Mouse (Mus musculus) inflammation-experienced regulatory T-cells, adult 6 months (primary cell): ENCODE results near the gene Mfsd12. TPM values are rescaled to one million over a fixed set of nuclear protein-coding genes. Genes with fewer than 3 reads are reported as not detected.

Experiments
- ATAC-seq: one replicate; pipeline ENCODE4 v1.8.0; 2017
- polyA plus RNA-seq, 3 experiments: library from polyadenylated mRNA; unstranded; fragments of 100-300 nt; shearing (Covaris generic); gene quantifications; one replicate each; pipeline ENCODE4 v1.2.1; 2017

The Mfsd12 gene
- polyA plus RNA-seq, 3 experiments from 2014 or later, result 1.6 to 2.1 (median 1.9) TPM

DNA sequence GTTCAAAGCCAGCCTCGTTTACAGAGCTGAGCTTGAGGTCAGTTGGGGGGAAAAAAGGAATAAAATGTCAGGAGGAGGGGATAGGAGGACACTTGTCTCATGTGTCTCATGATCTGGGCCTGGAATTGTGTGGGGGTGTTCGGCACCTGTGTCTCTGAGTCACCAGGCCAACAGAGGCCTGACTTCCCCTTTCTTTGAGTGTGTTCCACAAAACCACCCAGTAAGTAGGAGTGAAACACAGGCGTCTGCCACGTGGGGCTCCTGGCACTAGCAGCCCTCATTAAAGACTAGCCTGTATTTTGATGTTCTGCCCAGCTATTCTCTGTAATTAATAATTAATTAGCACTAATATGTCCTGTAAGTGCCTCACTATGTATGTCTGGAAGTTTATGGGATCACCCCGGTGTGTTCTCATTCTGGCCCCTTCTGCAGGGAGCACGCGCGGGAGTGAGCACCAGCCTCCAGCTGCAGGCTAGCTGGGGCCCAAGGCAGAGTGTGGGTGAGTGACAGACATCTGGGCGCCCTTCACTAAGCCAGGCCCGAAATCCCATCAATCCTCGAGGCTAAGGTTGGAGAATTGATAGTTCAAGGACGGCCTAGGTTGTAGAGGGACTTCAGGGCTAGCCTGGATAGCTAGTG, 820 bp upstream of the Mfsd12 start:
- ATAC-seq, result no peak

- ATAC-seq, result no peak
Observed at GRCm38 (mm10) chr10:81358209-81358608, 918 bp downstream of the Mfsd12 start.

GRCm38 (mm10) chr10:81358841-81359240, 1.6 kb downstream of the Mfsd12 start:
- no peak for ATAC-seq

GRCm38 (mm10) chr10:81360721-81361120, 3.4 kb downstream of the Mfsd12 start:
- no peak for ATAC-seq

GRCm38 (mm10) chr10:81362336-81362949, 5.2 kb downstream of the Mfsd12 start:
- ATAC-seq, result no peak

DNA sequence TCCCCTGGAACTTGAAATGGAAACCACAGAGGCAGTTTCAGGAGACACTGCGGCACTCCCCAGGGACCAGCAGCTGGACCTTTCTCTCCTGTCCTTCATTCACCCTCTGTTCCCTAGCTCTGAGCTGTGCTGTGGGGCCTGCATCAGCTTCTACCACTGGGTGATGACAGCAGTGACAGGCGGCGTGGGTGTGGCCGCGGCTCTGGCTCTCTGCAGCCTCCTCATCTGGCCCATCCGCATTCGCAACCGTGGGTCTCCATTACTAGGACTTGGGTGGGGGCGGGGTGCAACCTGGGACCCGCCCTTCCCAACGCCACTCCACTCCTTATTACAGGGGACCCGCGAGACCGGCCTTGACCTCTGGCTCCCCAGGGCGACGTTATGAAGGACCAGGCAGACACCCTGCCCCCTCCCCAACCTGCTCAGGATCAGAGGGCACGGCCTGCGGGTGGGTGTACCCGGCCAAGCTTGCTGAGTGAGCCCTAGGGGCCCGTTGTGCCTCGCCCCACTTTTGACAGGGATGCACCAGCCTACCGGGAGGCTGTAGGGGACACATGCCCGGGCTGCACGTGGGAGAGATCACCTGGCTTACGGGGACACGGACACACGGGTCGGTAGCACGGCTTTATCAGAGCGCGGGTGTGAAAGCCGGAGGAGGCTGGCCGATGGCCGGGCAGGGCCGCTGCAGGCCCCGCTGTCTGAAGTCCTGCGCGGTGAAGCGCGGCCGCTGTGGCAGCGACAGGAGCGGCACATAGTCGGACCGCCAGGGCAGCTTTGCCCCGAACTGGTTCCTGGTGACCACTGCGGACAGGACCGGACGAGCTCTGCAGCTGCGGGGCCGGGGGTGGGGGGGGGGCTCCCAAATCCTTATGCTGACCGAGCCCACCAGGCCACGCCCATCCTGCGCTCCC, 6.4 kb downstream of the Mfsd12 start:
- ATAC-seq, result no peak

- no peak for ATAC-seq
Observed at GRCm38 (mm10) chr10:81364666-81365065, 7.4 kb downstream of the Mfsd12 start.

- ATAC-seq, result no peak
Observed at GRCm38 (mm10) chr10:81365073-81365472, 7.8 kb downstream of the Mfsd12 start.

DNA sequence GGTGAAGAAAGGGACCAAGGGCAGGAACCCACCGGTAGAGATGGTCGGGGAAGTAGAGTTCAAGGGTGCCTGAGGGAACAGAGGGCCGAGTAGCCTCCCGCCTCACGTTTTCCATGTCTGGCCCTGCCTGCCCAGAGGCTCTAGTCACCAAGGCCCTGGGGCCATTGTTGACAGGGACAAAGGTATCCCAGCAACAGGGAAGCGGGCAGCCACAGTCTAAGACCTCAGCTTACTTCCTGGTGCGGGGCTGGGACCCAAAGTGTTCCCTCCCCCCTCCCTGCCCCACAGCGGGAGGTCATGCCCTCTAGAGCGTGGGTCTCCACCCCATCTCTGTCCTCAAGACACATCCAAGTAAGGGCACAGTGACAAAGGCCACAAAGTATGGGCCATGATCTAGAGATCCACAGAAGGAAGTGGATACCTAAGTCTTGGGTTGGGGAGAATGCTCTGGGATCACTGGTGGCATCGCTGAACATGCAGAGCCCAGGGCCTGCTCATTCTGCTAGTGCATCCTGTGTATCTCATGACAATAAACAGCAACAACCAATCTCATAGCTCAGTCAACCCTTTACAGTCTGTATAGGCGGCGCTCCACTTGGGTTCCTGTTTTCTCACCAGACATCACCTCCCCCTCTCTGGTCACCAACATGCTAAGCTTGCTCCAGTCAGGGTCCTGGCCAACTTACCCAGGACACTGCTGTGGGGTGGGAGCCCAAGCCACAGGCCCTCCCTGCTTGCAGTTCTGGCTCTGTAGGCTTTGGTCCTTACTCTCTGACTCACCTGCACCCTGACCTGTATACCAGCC, 8.6 kb downstream of the Mfsd12 start, which contains the start of gene 4930404N11Rik:
Gene 4930404N11Rik, minus strand, starts transcription at position 145 of the 805 bp plus-strand sequence.
- no peak for ATAC-seq

GRCm38 (mm10) chr10:81366477-81367206, 9.4 kb downstream of the Mfsd12 start:
- ATAC-seq, result no peak

DNA sequence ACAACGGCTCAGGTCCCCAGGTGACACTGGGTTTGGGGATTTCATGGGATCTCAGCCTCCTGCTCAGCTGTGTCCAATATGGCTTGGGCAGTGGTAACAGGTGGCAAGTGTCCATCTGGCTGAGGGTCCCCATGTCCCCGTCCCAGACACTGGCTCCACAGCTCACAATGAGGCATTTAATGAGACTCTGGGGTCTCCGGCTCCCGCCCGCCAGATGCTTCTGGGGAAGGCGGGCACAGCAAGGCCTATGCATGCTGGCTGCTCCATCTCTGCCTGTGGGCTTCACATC, 9.9 kb downstream of the Mfsd12 start:
- ATAC-seq, result no peak

DNA sequence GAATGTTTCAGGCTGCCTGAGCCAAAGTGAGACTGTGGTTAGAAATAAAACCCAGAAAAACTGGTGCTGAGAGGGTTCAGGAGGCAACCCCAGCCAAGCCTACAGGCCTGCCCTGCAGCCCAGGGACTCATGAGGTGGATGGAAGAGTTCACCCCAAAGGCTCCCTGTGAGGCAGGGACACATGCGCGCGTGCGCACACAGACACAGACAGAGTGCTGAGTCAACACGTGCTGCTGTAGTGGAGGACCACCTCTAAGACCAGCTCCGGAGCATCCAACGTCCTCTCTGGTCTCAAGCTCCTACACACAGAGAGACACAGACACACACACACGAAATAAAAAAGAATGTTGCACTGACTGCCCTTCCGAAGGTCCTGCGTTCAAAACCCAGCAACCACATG, 18.0 kb downstream of the Mfsd12 start:
- no peak for ATAC-seq

DNA sequence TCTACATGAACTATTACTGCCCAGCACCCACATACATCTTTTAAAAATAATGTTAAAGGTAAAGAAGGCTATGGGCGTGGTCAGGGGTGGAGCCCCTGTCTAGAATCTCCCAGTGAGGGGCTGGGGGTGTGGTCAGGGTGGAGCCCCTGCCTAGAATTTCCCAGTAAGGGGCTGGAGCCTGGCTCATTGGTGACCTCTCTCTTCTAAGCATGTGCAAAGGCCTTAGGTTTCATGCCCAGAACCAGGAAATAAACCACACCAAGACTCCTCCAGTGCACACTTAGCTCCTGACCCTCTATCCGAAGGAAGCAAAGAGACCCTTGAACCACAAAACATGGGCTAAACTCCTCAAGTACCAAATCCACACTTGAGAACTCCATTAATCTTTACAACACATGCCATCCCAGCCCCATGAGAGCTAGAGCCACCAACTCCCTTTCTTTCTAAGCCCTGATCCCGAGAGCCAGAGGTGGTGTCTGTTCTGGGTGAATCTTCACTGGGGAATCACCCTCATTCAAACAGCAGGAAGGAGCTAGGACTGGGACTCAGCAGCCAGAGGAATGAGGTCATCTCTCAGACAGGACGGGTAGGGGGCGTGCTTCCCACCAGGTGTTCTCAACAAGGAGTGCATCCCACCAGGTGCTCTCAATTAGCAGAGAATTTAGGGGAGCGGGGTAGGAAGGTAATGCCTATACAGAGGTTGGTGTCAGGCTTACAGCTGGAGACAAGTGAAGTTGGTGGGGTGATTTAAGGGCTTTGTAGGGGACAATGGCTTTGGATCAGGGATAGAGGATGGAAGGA, 19.5 kb downstream of the Mfsd12 start:
- no peak for ATAC-seq

DNA sequence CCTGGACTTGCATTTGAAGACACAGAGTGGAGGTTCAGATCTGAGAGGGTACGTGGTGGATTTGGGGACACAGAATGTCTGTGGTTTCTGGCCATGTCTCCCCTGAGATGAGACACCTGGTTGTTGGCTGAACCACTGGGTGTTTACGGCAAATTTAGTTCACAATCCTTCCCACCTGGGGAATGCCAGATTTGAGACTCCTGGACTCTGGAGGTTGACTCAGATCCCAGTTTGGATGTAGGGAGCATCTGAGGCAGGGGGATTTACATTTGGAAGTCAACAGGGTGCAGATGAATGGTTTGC, 20.0 kb downstream of the Mfsd12 start:
- no peak for ATAC-seq

GRCm38 (mm10) chr10:81377793-81378552, 20.7 kb downstream of the Mfsd12 start, which contains the start of gene Fzr1:
Gene Fzr1 (minus strand): TSS chr10:81378516.
- no peak for ATAC-seq

GRCm38 (mm10) chr10:81378553-81379182, 21.4 kb downstream of the Mfsd12 start:
- peak; percentile 93 for ATAC-seq

DNA sequence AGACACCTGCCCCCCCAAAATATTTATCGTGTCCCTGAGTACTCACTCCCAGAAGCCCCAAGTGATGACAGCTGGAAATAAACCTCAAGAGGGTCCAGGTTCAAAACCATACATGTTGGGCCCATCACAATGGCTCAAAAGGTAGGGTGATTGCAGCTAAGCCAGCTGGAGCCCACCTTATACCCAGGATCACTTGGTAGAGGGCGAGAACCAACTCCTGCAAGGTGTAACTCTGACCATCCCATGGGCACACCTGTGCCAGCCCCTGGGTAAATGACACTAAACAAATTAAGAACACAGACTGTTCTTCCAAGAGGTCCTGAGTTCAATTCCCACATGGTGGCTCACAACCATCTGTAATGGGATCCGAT, 21.9 kb downstream of the Mfsd12 start:
- no peak for ATAC-seq

DNA sequence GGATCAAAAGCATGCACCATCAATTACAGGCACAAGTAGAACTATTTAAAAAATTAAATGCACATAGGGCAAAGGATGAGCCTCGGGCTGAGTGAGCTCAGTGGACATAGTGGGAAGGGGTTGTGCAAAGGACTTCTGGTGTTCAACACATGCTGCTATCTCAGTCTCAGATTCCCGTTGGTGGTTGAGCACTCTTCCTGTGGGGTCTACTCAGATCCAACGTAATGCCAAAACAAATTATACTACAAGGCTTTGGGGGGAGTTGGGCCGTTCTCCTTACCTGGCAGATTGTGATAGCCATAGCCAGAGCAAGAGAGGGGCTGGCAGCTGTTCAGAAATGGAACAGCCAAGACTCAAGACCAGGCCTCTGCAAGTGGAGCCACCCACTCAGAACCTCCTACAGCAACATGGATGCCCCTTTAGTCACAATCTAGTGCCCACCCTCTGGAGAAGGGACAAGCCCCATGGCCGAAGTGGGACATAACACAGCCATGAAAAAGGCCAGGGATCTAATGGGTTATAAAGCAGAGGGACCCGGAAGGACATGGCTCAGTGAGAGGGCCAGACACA, 22.6 kb downstream of the Mfsd12 start:
- ATAC-seq, result no peak

- ATAC-seq, result no peak
Observed at GRCm38 (mm10) chr10:81382039-81382438, 24.7 kb downstream of the Mfsd12 start.
